Mouse (Mus musculus) ES-Bruce4 (cell line): ENCODE measurements around the gene Bmf. TPM values are rescaled to one million over a fixed set of nuclear protein-coding genes. Genes with fewer than 3 reads are reported as not detected.

Experiments used
- H3K27ac ChIP-seq: 2 replicates; pipeline ENCODE4 v1.5.1; 2012; ENCODE audit warnings: low read length, inconsistent platforms; ENCODE audit not compliant: insufficient read depth
- H3K27me3 ChIP-seq: 2 replicates; pipeline ENCODE4 v1.6.1; 2012; ENCODE audit warnings: mild to moderate bottlenecking, low read length, inconsistent platforms; ENCODE audit not compliant: control insufficient read depth, poor library complexity, insufficient read depth, severe bottlenecking
- H3K36me3 ChIP-seq: 2 replicates; pipeline ENCODE4 v1.6.1; 2012; ENCODE audit warnings: inconsistent platforms, mild to moderate bottlenecking, low read length, moderate library complexity; ENCODE audit not compliant: control insufficient read depth, poor library complexity, insufficient read depth, severe bottlenecking
- H3K4me1 ChIP-seq: one replicate; pipeline ENCODE4 v1.8.1; 2011; ENCODE audit warnings: low read length; ENCODE audit not compliant: control insufficient read depth, insufficient read depth
- H3K4me3 ChIP-seq: 2 replicates; pipeline ENCODE4 v1.5.1; 2011; ENCODE audit warnings: low read depth, mild to moderate bottlenecking, low read length
- H3K9ac ChIP-seq: 2 replicates; pipeline ENCODE4 v1.6.1; 2012; ENCODE audit warnings: low read depth, mild to moderate bottlenecking, inconsistent platforms; ENCODE audit not compliant: poor library complexity, severe bottlenecking
- H3K9me3 ChIP-seq: replicated peaks from 2 replicates; pipeline ENCODE4 v1.6.1; 2012; ENCODE audit warnings: mild to moderate bottlenecking, low read length, inconsistent platforms; ENCODE audit not compliant: control insufficient read depth, poor library complexity, insufficient read depth, severe bottlenecking
- CTCF ChIP-seq: IDR thresholded peaks from one replicate; pipeline ENCODE4 v1.8.1; 2011; ENCODE audit warnings: low read depth, low read length
- EP300 ChIP-seq: IDR thresholded peaks from 2 replicates; pipeline ENCODE4 v1.6.1; 2011; ENCODE audit warnings: low read depth, low read length; ENCODE audit not compliant: insufficient read depth
- POLR2A ChIP-seq: IDR thresholded peaks from one replicate; pipeline ENCODE4 v1.8.1; 2011; ENCODE audit warnings: low read length; ENCODE audit not compliant: insufficient read depth
- polyA plus RNA-seq: library from polyadenylated mRNA; stranded (reverse); fragments of >200 nt; gene quantifications from 2 replicates; pipeline ENCODE4 v1.2.4, GENCODE M21; 2011; ENCODE audit warnings: low read depth; ENCODE audit not compliant: missing spikeins, insufficient read depth, insufficient read length

Bmf gene
- polyA plus RNA-seq, 1 experiment, result 21.7 TPM

GRCm38 (mm10) chr2:118586013-118586412, 36.5 kb upstream of the Bmf start:
- Histone ChIP-seq H3K9me3 (no peaks in the 10 kb centered on the region; the same call in 1 of the 2 replicates), H3K36me3 (no peaks in the 10 kb centered on the region), H3K27me3 (no peaks in the 10 kb centered on the region), H3K4me1 (no peaks in the 10 kb centered on the region), H3K4me3 (no peak overlapping the region), H3K27ac (no peak overlapping the region), H3K9ac (no peak overlapping the region)
- TF ChIP-seq CTCF (no peak), POLR2A (no peak), EP300 (no peak)

GRCm38 (mm10) chr2:118573135-118573534, 23.6 kb upstream of the Bmf start:
- no peaks in the 10 kb centered on the region for H3K36me3 ChIP-seq
- no peak overlapping the region for H3K9ac ChIP-seq
- no peaks in the 10 kb centered on the region for H3K27me3 ChIP-seq
- no peak overlapping the region for H3K4me3 ChIP-seq
- no peak overlapping the region for H3K27ac ChIP-seq
- no peaks in the 10 kb centered on the region for H3K4me1 ChIP-seq
- TF ChIP-seq POLR2A, result no peak
- no peak for TF ChIP-seq EP300
- TF ChIP-seq CTCF, result no peak
- H3K9me3 ChIP-seq, result no peaks in the 10 kb centered on the region

- no peaks in the 10 kb centered on the region for H3K4me1 ChIP-seq
- H3K36me3 ChIP-seq, result no peaks in the 10 kb centered on the region
- H3K9me3 ChIP-seq, result no peaks in the 10 kb centered on the region
- no peak overlapping the region for H3K9ac ChIP-seq
- no peak overlapping the region for H3K4me3 ChIP-seq
- H3K27me3 ChIP-seq, result no peaks in the 10 kb centered on the region
- no peak for TF ChIP-seq POLR2A
- TF ChIP-seq CTCF, result no peak
- no peak for TF ChIP-seq EP300
- no peak overlapping the region for H3K27ac ChIP-seq
Observed at GRCm38 (mm10) chr2:118572183-118572836, 22.8 kb upstream of the Bmf start.

- TF ChIP-seq EP300, result no peak
- TF ChIP-seq POLR2A, result no peak
- TF ChIP-seq CTCF, result no peak
- H3K9me3 ChIP-seq, result no peaks in the 10 kb centered on the region
- H3K4me3 ChIP-seq, result no peak overlapping the region
- no peaks in the 10 kb centered on the region for H3K4me1 ChIP-seq
- no peak overlapping the region for H3K27ac ChIP-seq
- no peaks in the 10 kb centered on the region for H3K36me3 ChIP-seq
- H3K9ac ChIP-seq, result no peak overlapping the region
- H3K27me3 ChIP-seq, result no peaks in the 10 kb centered on the region
Observed at GRCm38 (mm10) chr2:118570939-118571338, 21.5 kb upstream of the Bmf start.

GRCm38 (mm10) chr2:118567179-118567578, 17.7 kb upstream of the Bmf start:
- no peaks in the 10 kb centered on the region for H3K36me3 ChIP-seq
- no peak overlapping the region for H3K4me3 ChIP-seq
- H3K9me3 ChIP-seq, result no peaks in the 10 kb centered on the region
- TF ChIP-seq POLR2A, result no peak
- TF ChIP-seq EP300, result no peak
- TF ChIP-seq CTCF, result no peak
- no peaks in the 10 kb centered on the region for H3K27me3 ChIP-seq
- H3K4me1 ChIP-seq, result no peaks in the 10 kb centered on the region
- H3K9ac ChIP-seq, result no peak overlapping the region
- H3K27ac ChIP-seq, result no peak overlapping the region

GRCm38 (mm10) chr2:118562431-118562830, 12.9 kb upstream of the Bmf start:
- Histone ChIP-seq H3K9me3 (peaks cover 3% of the 10 kb centered on the region; the same call in 1 of the 2 replicates), H3K27me3 (no peaks in the 10 kb centered on the region), H3K4me1 (no peaks in the 10 kb centered on the region), H3K9ac (no peak overlapping the region), H3K4me3 (no peak overlapping the region), H3K36me3 (no peaks in the 10 kb centered on the region), H3K27ac (no peak overlapping the region)
- TF ChIP-seq CTCF (no peak), EP300 (no peak), POLR2A (no peak)
